Mouse (Mus musculus) lung, adult 18-20 months (tissue): ENCODE results near the gene Cflar.
"Not testable (repeated sequence)": the region's sequence is repeated elsewhere in the genome, so short reads cannot be mapped to it uniquely, and the experiment has no call there.

Source experiments
- DNase-seq, 2 experiments: peaks; one replicate each; pipeline ENCODE4 v3.0.0; 2022; ENCODE audit warnings: mixed read lengths in 2 of 2

The Cflar gene

GRCm38 (mm10) chr1:58727747-58728589, 16.7 kb downstream of the Cflar start:
- no peak for DNase-seq

DNA sequence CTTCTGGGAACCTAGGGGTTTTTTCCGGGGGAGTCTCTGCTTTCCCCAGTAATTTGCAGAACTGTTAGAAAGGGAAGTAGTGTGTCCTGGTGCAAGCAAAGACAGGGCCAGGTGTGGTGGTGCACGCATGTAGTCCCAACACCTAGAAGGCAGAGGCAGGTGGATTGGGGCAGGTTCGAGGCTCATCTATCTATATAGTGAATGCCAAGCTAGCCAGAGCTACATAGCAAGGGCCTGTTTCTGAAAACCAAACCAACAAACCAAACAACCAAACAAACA, 17.2 kb downstream of the Cflar start:
- no peak for DNase-seq

- DNase-seq: no peak
These were observed 22.3 kb downstream of the Cflar start for GRCm38 (mm10) chr1:58733636-58734035.

- no peak for DNase-seq
These were observed 23.0 kb downstream of the Cflar start for GRCm38 (mm10) chr1:58734043-58734920.

DNA sequence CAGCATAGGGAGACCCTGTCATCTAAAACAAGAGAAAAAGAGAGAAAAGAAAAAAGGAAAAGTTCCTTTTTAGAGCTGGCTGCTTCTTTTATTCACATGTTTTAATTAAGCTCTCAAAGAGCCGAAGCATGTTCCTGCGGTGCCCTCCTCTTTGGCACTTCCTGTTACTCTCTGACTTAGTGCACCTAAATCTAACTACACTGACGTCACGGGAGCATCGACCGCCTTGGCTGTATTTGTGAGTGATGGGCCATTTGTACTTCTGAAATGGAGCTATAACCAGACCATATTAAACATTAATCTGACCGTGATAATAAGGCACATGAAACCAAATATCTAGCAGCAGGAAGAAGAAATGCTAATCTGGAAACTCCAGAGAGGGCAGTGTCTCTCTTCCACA, 24.7 kb downstream of the Cflar start:
- no peak for DNase-seq

- DNase-seq: no peak
These were observed 25.7 kb downstream of the Cflar start for GRCm38 (mm10) chr1:58736968-58737367.

- no peak for DNase-seq
These were observed 28.2 kb downstream of the Cflar start for GRCm38 (mm10) chr1:58739529-58739928.

- DNase-seq: no peak
These were observed 31.3 kb downstream of the Cflar start for GRCm38 (mm10) chr1:58742571-58743021.

DNA sequence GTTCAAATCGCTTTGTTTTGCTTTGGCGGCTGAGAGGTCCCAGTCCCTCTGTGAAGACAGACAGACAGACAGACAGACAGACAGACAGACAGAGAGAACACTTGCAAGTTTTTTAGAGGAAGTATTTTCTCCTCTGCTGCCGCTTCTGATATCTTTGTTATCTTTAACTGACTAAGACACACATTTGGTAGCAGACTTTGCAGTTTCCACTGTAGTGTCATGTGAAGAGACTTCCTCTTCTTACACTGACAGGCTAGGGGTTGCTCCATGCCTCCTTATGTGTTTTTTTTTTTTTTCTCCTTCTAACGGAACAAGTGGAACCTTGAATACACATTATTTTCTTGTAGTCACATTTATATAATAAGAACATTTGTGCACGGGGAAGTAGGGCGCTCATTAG, 31.9 kb downstream of the Cflar start:
- DNase-seq: no peak

GRCm38 (mm10) chr1:58744645-58745044, 33.3 kb downstream of the Cflar start:
- peak; percentile 35 to 39 for DNase-seq

- peak in 1 of 2 experiments; percentile 49 for DNase-seq
These were observed 35.6 kb downstream of the Cflar start for GRCm38 (mm10) chr1:58746880-58747279.

DNA sequence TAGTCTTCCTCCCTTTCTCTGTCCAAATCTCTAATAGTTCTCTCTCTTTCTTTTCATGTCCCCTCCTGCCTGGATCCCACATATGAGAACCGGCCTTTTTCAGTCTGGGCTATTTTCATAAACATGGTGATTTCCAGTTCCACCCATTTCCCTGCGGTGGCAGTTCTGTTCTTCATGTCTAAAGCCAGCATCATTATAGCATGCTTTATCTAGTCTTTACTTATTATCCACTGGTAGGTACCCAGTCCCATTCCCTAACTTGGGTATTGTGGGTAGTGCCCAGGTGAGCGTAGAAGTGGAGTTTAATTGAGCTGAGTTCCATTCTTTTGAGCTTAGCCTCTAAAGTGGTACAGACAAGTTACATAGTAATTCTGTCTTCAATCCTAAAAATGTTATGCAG, 48.1 kb downstream of the Cflar start:
- no peak for DNase-seq

DNA sequence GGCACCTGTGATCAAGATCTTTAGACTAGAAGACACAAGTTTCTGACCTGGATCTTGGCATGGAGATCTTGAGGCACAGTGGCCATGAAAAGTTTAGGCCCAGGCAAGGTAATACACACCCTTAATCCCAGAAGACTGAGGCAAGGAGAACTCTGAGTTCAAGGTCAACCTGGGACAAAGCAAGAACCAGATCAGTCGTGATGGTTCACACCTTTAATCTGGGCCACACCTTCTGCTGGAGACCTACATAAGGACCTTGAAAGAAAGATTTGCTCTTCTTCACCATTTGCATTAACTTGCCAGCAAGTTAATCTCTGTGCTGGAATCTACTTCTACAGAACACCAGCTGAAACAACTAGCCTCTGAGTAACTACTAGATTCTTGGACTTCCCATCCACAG, 49.3 kb downstream of the Cflar start:
- DNase-seq: no peak

DNA sequence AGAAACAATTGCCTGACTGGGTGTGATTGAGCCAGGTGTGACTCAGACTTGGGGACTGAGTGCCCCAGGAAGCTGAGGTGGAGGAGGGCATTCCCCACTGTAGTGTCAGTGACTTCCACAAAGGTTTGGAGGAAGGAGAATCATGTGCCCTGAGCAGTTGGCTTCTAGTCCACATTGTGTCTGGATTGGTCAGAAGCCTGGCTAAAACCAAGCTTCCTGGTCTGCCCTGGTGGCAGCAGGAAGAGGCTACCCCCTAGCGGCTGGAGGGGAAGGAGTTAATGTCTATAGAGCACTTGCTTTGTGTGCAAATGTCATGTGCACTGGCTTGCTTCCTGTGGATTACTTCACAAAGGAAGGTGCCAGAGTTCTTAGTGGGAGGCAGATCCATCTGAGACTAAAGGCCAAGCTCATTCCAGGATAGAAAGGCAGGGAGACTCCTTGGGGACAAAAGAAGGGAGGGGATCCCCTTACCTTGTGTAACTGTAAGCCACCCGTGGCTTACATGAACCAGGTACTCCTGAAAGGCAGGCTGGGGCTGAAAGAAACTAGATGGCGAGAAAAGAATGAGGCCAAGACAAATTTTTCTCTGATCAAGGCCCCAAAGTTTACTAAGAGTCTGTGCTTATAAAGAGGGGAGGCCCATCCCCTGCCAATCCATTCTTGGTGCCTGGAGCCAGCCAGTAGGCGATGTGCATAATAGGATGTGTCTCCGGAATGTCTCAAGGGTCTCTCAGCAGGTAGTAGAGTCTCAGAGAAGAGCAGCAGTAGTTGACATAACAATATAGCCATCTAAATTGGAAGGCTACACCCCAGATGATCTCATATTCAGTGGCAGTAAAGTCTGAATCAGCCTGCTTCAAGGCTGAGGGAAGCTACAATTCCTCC, 50.3 kb downstream of the Cflar start:
- DNase-seq: peak; percentile 38 to 61

- DNase-seq: no peak
These were observed 51.3 kb downstream of the Cflar start for GRCm38 (mm10) chr1:58762576-58762975.

DNA sequence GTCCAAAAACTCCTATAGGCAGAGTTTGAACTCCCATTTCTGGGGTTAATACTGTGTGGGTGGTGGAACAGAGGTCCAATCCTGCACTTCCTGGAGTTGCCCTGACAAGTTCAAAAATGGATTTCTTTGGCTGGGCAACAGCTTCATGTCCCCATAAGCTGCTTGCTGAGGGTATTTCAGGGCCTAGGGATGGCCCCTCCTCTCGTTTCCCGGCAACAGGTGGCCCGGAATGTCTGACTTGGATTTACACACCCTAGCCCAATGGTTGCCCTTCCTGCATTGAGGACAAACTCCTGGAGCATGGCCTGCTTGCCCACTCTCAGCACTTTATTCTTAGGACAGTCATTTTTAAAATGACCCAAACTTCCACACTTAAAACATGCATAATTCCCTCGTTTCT, 55.1 kb downstream of the Cflar start:
- DNase-seq: not testable (repeated sequence)

GRCm38 (mm10) chr1:58769136-58769535, 57.8 kb downstream of the Cflar start:
- DNase-seq: no peak

DNA sequence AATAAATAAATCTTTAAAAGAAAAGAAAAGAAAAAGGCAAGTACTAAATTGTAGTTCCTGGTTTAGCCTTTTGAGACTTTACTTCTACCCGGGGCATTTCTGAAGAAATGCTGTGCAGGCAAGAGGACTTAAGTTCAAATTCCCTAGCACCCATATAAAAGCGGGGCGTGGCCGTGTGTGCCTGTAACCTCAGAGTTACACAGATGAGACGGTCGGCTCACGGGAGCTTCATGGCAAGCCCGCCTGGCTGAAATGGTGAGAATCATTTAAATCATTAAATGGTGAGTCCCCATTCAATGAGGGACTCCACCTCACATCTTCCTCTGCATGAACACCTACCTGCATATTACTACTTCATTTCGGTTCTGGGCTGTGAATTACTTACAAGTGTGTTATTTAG, 58.4 kb downstream of the Cflar start:
- no peak for DNase-seq

- DNase-seq: peak in 1 of 2 experiments; percentile 58
These were observed 58.9 kb downstream of the Cflar start for GRCm38 (mm10) chr1:58770111-58770720.

DNA sequence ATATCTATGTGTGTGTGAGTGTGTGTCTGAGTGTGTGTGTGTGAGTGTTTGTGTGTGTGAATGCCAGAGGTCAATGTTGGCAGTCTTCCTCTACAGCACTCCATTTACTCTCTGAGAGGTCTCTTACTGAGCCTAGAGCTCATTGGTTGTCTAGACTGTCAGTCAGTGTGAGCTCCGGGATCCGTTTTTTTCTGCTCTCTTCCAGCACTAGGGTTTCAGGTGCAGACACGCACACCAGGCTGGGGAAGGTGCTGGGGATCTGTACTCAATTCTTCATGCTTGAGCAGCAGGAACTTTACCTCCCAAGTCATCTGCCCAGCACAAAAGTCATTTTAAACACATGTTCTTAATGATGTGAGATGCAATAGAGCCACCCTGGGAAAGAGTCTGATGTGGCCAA, 60.8 kb downstream of the Cflar start:
- no peak for DNase-seq

- DNase-seq: no peak
These were observed 62.0 kb downstream of the Cflar start for GRCm38 (mm10) chr1:58773280-58773679.

- no peak for DNase-seq
These were observed 62.6 kb downstream of the Cflar start for GRCm38 (mm10) chr1:58773905-58774304.

- DNase-seq: no peak
These were observed 64.1 kb downstream of the Cflar start for GRCm38 (mm10) chr1:58775361-58775760.
